Comparison of ENCODE assay signal across 8 mouse cellular contexts in genomic region chr2:85198011-85198965, GRCm38 (mm10). TPM values are rescaled to one million over a fixed set of nuclear protein-coding genes. Genes with fewer than 3 reads are reported as not detected.
A peak's percentile ranks its signal among the peaks of the same experiment; 100 is the strongest.
DNase-seq lines count a peak whose midpoint lies in the region; ATAC-seq and TF ChIP-seq lines count a peak whose summit lies in the region.

No protein-coding gene starts in this region.

- H3K27ac ChIP-seq in lung, embryonic 16.5 days (ENCODE audit: low read length): no peak overlapping the region
- no peak overlapping the region; the same call in 1 of the 2 replicates for H3K27ac ChIP-seq in midbrain, embryonic 12.5 days (replicated peaks)

- WGBS in lung, embryonic 16.5 days: 4% methylated on average over 24 of the region's 24 CpGs
- WGBS in lung, adult 2 months: 9% methylated on average over 24 of the region's 24 CpGs
- 2% methylated on average over 24 of the region's 24 CpGs for WGBS in midbrain, embryonic 12.5 days

- peak overlapping the region; percentile 13 for H3K4me2 ChIP-seq in lung, embryonic 16.5 days (ENCODE audit: low read depth, low read length)
- peak overlapping the region; percentile 68 for H3K4me2 ChIP-seq in midbrain, embryonic 12.5 days (replicated peaks)

- H3K4me1 ChIP-seq in lung, embryonic 16.5 days (replicated peaks; ENCODE audit: control insufficient read depth, insufficient read depth, low read length): 0 out of 2 replicates have a peak, but pooled peaks cover 4% of the 10 kb centered on the region
- no peaks in the 10 kb centered on the region for H3K4me1 ChIP-seq in lung, adult 2 months (ENCODE audit: control insufficient read depth, insufficient read depth, low read length)
- H3K4me1 ChIP-seq in midbrain, embryonic 12.5 days: no peaks in the 10 kb centered on the region

- H3K9ac ChIP-seq in lung, embryonic 16.5 days (ENCODE audit: low read length): no peak overlapping the region
- peak overlapping the region; percentile 57 for H3K9ac ChIP-seq in midbrain, embryonic 12.5 days (replicated peaks)

- no peaks in the 10 kb centered on the region for H3K36me3 ChIP-seq in lung, embryonic 16.5 days (ENCODE audit: control insufficient read depth, insufficient read depth, low read length)
- H3K36me3 ChIP-seq in midbrain, embryonic 12.5 days: no peaks in the 10 kb centered on the region

- TF ChIP-seq CTCF in lung, adult 2 months (IDR thresholded peaks at IDR 0.05; ENCODE audit: insufficient read depth, low read length): no peak

- no peak for DNase-seq in lung, adult 2 months
- DNase-seq in frontal cortex, postnatal 10 days (ENCODE audit: low spot score in 2 of 2): peak; percentile 45 to 52
- peak; percentile 11 to 19 for DNase-seq in kidney, postnatal 4 days
- peak; percentile 55 for DNase-seq in telencephalon, adult 2 months (ENCODE audit: low read depth, low spot score)
- no peak for DNase-seq in liver
- no peak for DNase-seq in gastrocnemius, postnatal 4 days (ENCODE audit: low spot score in 2 of 2)

- no peak overlapping the region; the same call in 1 of the 2 replicates for H3K4me3 ChIP-seq in lung, embryonic 16.5 days (ENCODE audit: low read length)
- no peak overlapping the region for H3K4me3 ChIP-seq in lung, adult 2 months (replicated peaks; ENCODE audit: extremely low read depth, low read depth, low read length)
- H3K4me3 ChIP-seq in midbrain, embryonic 12.5 days: peak overlapping the region; percentile 46

- no peak for ATAC-seq in lung, embryonic 16.5 days (ENCODE audit: low read depth)
- peak; percentile 78 for ATAC-seq in midbrain, embryonic 12.5 days (ENCODE audit: low FRiP score, low read depth)

- H3K9me3 ChIP-seq in lung, embryonic 16.5 days (ENCODE audit: control insufficient read depth, low read length): no peaks in the 10 kb centered on the region
- H3K9me3 ChIP-seq in midbrain, embryonic 12.5 days: no peaks in the 10 kb centered on the region

- peaks cover 2% of the 10 kb centered on the region; the same call in 1 of the 2 replicates for H3K27me3 ChIP-seq in lung, embryonic 16.5 days (ENCODE audit: control insufficient read depth, insufficient read depth, low read depth, low read length)
- H3K27me3 ChIP-seq in midbrain, embryonic 12.5 days: no peaks in the 10 kb centered on the region

- no peak for TF ChIP-seq POLR2A in lung, adult 2 months (IDR thresholded peaks at IDR 0.05; ENCODE audit: borderline replicate concordance, extremely low read depth, low read depth, low read length)

RNA-seq across cellular contexts. Expression of gene Lrrc55, which starts 1.3 kb away (rescaled TPM):
- 0.20 and 0.29 TPM in 2 replicates for polyA plus RNA-seq in lung, embryonic 16.5 days (2015; fragmentation: Nextera tagmentation; extraction: Ambion mirVana)
- 0.14 and 0.21 TPM in 2 replicates for polyA plus RNA-seq in lung, adult 2 months (2012; rRNA removed)
- polyA plus RNA-seq in midbrain, embryonic 12.5 days (2016; fragmentation: Nextera tagmentation; extraction: Ambion mirVana): 2.1 and 2.9 TPM in 2 replicates
- 1 to 10 TPM; 3.0 to 4.7 TPM for total RNA-seq in gastrocnemius, postnatal 4 days (2021)

Comparison
In these comparisons a context has a peak if more than half of its experiments do, and no peak if none do; other contexts are left out.
1. DNase-seq: peak in frontal cortex, postnatal 10 days (2 of 2), kidney, postnatal 4 days (2 of 2) and telencephalon, adult 2 months (single experiment); none in lung, adult 2 months (single experiment), liver (single experiment) and gastrocnemius, postnatal 4 days (0 of 2).